1 mouse cellular context compared by ENCODE assay signal in genomic region chr7:122158915-122159902, GRCm38 (mm10).
A peak's percentile ranks its signal among the peaks of the same experiment; 100 is the strongest.
TF ChIP-seq lines count a peak whose summit lies in the region.

Gene Plk1 (plus strand): TSS chr7:122159439.

TF ChIP-seq in CH12.LX, 34 proteins besides CTCF, POLR2A, EP300 and RAD21 (continued from another document):
- no peak for TF ChIP-seq ZC3H11A (IDR thresholded peaks at IDR 0.05; ENCODE audit: low read depth, low read length)
- peak; percentile 79 for TF ChIP-seq NRF1 (IDR thresholded peaks at IDR 0.05; ENCODE audit: low read depth, low read length)
- no peak for TF ChIP-seq JUN (IDR thresholded peaks at IDR 0.05; ENCODE audit: insufficient read depth, low read depth, low read length)
- no peak for TF ChIP-seq GABPA (IDR thresholded peaks at IDR 0.05; ENCODE audit: insufficient replicate concordance, low read depth, low read length)
- no peak for TF ChIP-seq USF1 (IDR thresholded peaks at IDR 0.05; ENCODE audit: low read depth, low read length)
- TF ChIP-seq CHD1 (IDR thresholded peaks at IDR 0.05; ENCODE audit: low read depth, low read length), result no peak
- 0 out of 2 replicates have a peak, but pooled peaks have one; percentile 30 for TF ChIP-seq MEF2A (IDR thresholded peaks at IDR 0.05; ENCODE audit: borderline replicate concordance, low read depth, low read length)
- no peak for TF ChIP-seq ZNF384 (IDR thresholded peaks at IDR 0.05; ENCODE audit: low read depth, low read length)
- no peak; the same call in 1 of the 2 replicates for TF ChIP-seq ZMIZ1 (IDR thresholded peaks at IDR 0.05; ENCODE audit: low read depth, low read length)
- TF ChIP-seq NELFE (IDR thresholded peaks at IDR 0.05; ENCODE audit: low read depth, low read length), result peak; percentile 50; the same call in 1 of the 2 replicates
